Mouse (Mus musculus) stomach, postnatal 0 days (tissue): ENCODE measurements around the gene Akap1. TPM values are rescaled to one million over a fixed set of nuclear protein-coding genes. Genes with fewer than 3 reads are reported as not detected.
A peak's percentile ranks its signal among the peaks of the same experiment; 100 is the strongest.

ENCODE experiments used
- ATAC-seq: fragments of 200-750 bp; cut with Nextera tagmentation; 2 replicates; pipeline ENCODE4 v1.8.0; 2017; ENCODE audit not compliant: low FRiP score, low TSS enrichment
- DNase-seq: peaks from one replicate; pipeline ENCODE4 v3.0.0-alpha.2; 2016; ENCODE audit warnings: low spot score
- H3K27ac ChIP-seq: fragments of 300-500 bp; sonication (generic); replicated peaks from 2 replicates; pipeline ENCODE4 v1.5.1; 2014; ENCODE audit warnings: mild to moderate bottlenecking, control low read depth
- H3K27me3 ChIP-seq: fragments of 300-500 bp; sonication (generic); 2 replicates; pipeline ENCODE4 v1.6.1; 2014; ENCODE audit warnings: low read length; ENCODE audit not compliant: control insufficient read depth, insufficient read depth
- H3K36me3 ChIP-seq: fragments of 300-500 bp; sonication (generic); 2 replicates; pipeline ENCODE4 v1.6.1; 2014; ENCODE audit warnings: low read length, mixed read lengths; ENCODE audit not compliant: control insufficient read depth, insufficient read depth
- H3K4me1 ChIP-seq: fragments of 300-500 bp; sonication (generic); replicated peaks from 2 replicates; pipeline ENCODE4 v1.6.1; 2014; ENCODE audit warnings: antibody characterized with exemption; ENCODE audit not compliant: control insufficient read depth, insufficient read depth
- H3K4me2 ChIP-seq: fragments of 300-500 bp; sonication (generic); replicated peaks from 2 replicates; pipeline ENCODE4 v1.6.1; 2014; ENCODE audit warnings: low read depth, mild to moderate bottlenecking, control low read depth, moderate library complexity
- H3K4me3 ChIP-seq: fragments of 300-500 bp; sonication (generic); 2 replicates; pipeline ENCODE4 v1.5.1; 2014; ENCODE audit warnings: low read depth, low read length, control low read depth
- H3K9ac ChIP-seq: fragments of 300-500 bp; sonication (generic); 2 replicates; pipeline ENCODE4 v1.6.1; 2014; ENCODE audit warnings: mild to moderate bottlenecking, low read length, control low read depth, mixed read lengths
- H3K9me3 ChIP-seq: fragments of 300-500 bp; sonication (generic); 2 replicates; pipeline ENCODE4 v1.6.1; 2016; ENCODE audit warnings: low read length; ENCODE audit not compliant: control insufficient read depth
- CTCF ChIP-seq: IDR thresholded peaks from 2 replicates; pipeline ENCODE4 v1.5.1; 2016; ENCODE audit warnings: antibody characterized with exemption, low read depth, mild to moderate bottlenecking, moderate library complexity
- EP300 ChIP-seq: optimal IDR thresholded peaks from 2 replicates; pipeline ENCODE3; 2016; ENCODE audit warnings: antibody characterized with exemption
- WGBS: fragments of 180-500 bp; shearing (Covaris S2); extraction: QIAGEN DNeasy Blood & Tissue Kit; methylation state at CpG from one replicate; pipeline ENCODE4 v1.1.7; 2014; 5-methylcytosine and 5-hydroxymethylcytosine counted together
- polyA plus RNA-seq: library from polyadenylated mRNA; unstranded; fragments of >200 nt; fragmentation: Nextera tagmentation; extraction: Ambion mirVana; gene quantifications from 2 replicates; pipeline ENCODE4 v1.2.1, GENCODE M21; 2015

The Akap1 gene
- polyA plus RNA-seq, 1 experiment from 2014 or later: 14.4 TPM

GRCm38 (mm10) chr11:88863071-88863903 lies 1.1 kb downstream of the Akap1 start:
- Histone ChIP-seq H3K27me3 (no peaks in the 10 kb centered on the region), H3K27ac (peak overlapping the region; percentile 87), H3K36me3 (no peaks in the 10 kb centered on the region), H3K4me3 (peak overlapping the region; percentile 57), H3K4me1 (peaks cover 3% of the 10 kb centered on the region), H3K9me3 (no peaks in the 10 kb centered on the region), H3K4me2 (peak overlapping the region; percentile 97), H3K9ac (peak overlapping the region; percentile 78)
- DNase-seq (peak; percentile 60), ATAC-seq (peak; percentile 49)
- TF ChIP-seq EP300 (no peak), CTCF (no peak)
- WGBS: 1% methylated on average over 32 of the region's 32 CpGs

GRCm38 (mm10) chr11:88862355-88862754 lies 2.0 kb downstream of the Akap1 start:
- Histone ChIP-seq H3K4me2 (peak overlapping the region; percentile 97), H3K9ac (peak overlapping the region; percentile 78; the same call in 1 of the 2 replicates), H3K27ac (0 out of 2 replicates have a peak overlapping the region, but pooled peaks have one; percentile 35), H3K27me3 (no peaks in the 10 kb centered on the region), H3K4me3 (peak overlapping the region; percentile 57), H3K4me1 (peaks cover 3% of the 10 kb centered on the region), H3K9me3 (no peaks in the 10 kb centered on the region), H3K36me3 (no peaks in the 10 kb centered on the region)
- TF ChIP-seq CTCF (no peak), EP300 (no peak)
- ATAC-seq (no peak), DNase-seq (no peak)
- 50% methylated on average over 2 of the region's 2 CpGs for WGBS

GRCm38 (mm10) chr11:88861060-88861459 lies 3.3 kb downstream of the Akap1 start:
- WGBS: 25% methylated on average over 3 of the region's 3 CpGs
- Histone ChIP-seq H3K27ac (peak overlapping the region; percentile 45; the same call in 1 of the 2 replicates), H3K4me2 (no peak overlapping the region), H3K36me3 (no peaks in the 10 kb centered on the region), H3K9ac (no peak overlapping the region), H3K4me3 (no peak overlapping the region), H3K27me3 (no peaks in the 10 kb centered on the region), H3K4me1 (peaks cover 3% of the 10 kb centered on the region), H3K9me3 (no peaks in the 10 kb centered on the region)
- DNase-seq: no peak
- ATAC-seq: no peak
- TF ChIP-seq CTCF: no peak
- TF ChIP-seq EP300: no peak

GRCm38 (mm10) chr11:88860641-88861040 lies 3.7 kb downstream of the Akap1 start:
- 76% methylated on average over 3 of the region's 3 CpGs for WGBS
- TF ChIP-seq EP300: no peak
- no peaks in the 10 kb centered on the region for H3K9me3 ChIP-seq
- no peak overlapping the region for H3K4me2 ChIP-seq
- no peaks in the 10 kb centered on the region for H3K27me3 ChIP-seq
- DNase-seq: no peak
- ATAC-seq: no peak
- H3K4me1 ChIP-seq: peaks cover 3% of the 10 kb centered on the region
- H3K4me3 ChIP-seq: no peak overlapping the region
- H3K9ac ChIP-seq: no peak overlapping the region
- no peaks in the 10 kb centered on the region for H3K36me3 ChIP-seq
- H3K27ac ChIP-seq: no peak overlapping the region

GRCm38 (mm10) chr11:88857311-88858005 lies 6.9 kb downstream of the Akap1 start:
- Histone ChIP-seq H3K27me3 (no peaks in the 10 kb centered on the region), H3K4me1 (peaks cover 3% of the 10 kb centered on the region; the same call in 1 of the 2 replicates), H3K4me2 (no peak overlapping the region; the same call in 1 of the 2 replicates), H3K36me3 (no peaks in the 10 kb centered on the region), H3K4me3 (no peak overlapping the region), H3K9me3 (no peaks in the 10 kb centered on the region), H3K9ac (no peak overlapping the region), H3K27ac (peak overlapping the region; percentile 88)
- no peak for TF ChIP-seq CTCF
- no peak for TF ChIP-seq EP300
- no peak for DNase-seq
- 61% methylated on average over 3 of the region's 3 CpGs for WGBS
- ATAC-seq: no peak; the same call in 1 of the 2 replicates
